Mouse (Mus musculus) lung, adult 18-20 months (tissue): ENCODE results near the gene Psip1.
"Not testable (repeated sequence)": the region's sequence is repeated elsewhere in the genome, so short reads cannot be mapped to it uniquely, and the experiment has no call there.

Source experiments
- DNase-seq, 2 experiments: peaks; one replicate each; pipeline ENCODE4 v3.0.0; 2022; ENCODE audit warnings: mixed read lengths in 2 of 2

The Psip1 gene

GRCm38 (mm10) chr4:83500154-83501036 lies 14.1 kb upstream of the Psip1 start:
- no peak for DNase-seq

GRCm38 (mm10) chr4:83497013-83497412 lies 10.8 kb upstream of the Psip1 start:
- not testable (repeated sequence) for DNase-seq

- DNase-seq, result no peak
These were observed 6.9 kb upstream of the Psip1 start for GRCm38 (mm10) chr4:83493112-83493511.

GRCm38 (mm10) chr4:83489121-83489520 lies 2.9 kb upstream of the Psip1 start:
- DNase-seq, result no peak

- DNase-seq, result peak; percentile 79 to 86
These were observed 533 bp downstream of the Psip1 start for GRCm38 (mm10) chr4:83485735-83486116.

- no peak for DNase-seq
These were observed 1.0 kb downstream of the Psip1 start for GRCm38 (mm10) chr4:83485250-83485649.

GRCm38 (mm10) chr4:83468208-83468607 lies 18.1 kb downstream of the Psip1 start:
- no peak for DNase-seq

- DNase-seq, result no peak
These were observed 18.6 kb downstream of the Psip1 start for GRCm38 (mm10) chr4:83467615-83468014.

- no peak for DNase-seq
These were observed 21.4 kb downstream of the Psip1 start for GRCm38 (mm10) chr4:83464827-83465226.

GRCm38 (mm10) chr4:83460106-83460505 lies 26.2 kb downstream of the Psip1 start:
- no peak for DNase-seq

GRCm38 (mm10) chr4:83450785-83451184 lies 35.5 kb downstream of the Psip1 start:
- DNase-seq, result no peak

- no peak for DNase-seq
These were observed 45.2 kb downstream of the Psip1 start for GRCm38 (mm10) chr4:83441050-83441449.

GRCm38 (mm10) chr4:83439045-83439444 lies 47.2 kb downstream of the Psip1 start:
- DNase-seq, result no peak

- no peak for DNase-seq
These were observed 48.1 kb downstream of the Psip1 start for GRCm38 (mm10) chr4:83438116-83438515.

GRCm38 (mm10) chr4:83436375-83436774 lies 49.9 kb downstream of the Psip1 start:
- no peak for DNase-seq

- no peak for DNase-seq
These were observed 53.4 kb downstream of the Psip1 start for GRCm38 (mm10) chr4:83432901-83433300.

- no peak for DNase-seq
These were observed 54.3 kb downstream of the Psip1 start for GRCm38 (mm10) chr4:83431950-83432349.

- DNase-seq, result no peak
These were observed 57.4 kb downstream of the Psip1 start for GRCm38 (mm10) chr4:83428845-83429244.

GRCm38 (mm10) chr4:83427696-83428095 lies 58.6 kb downstream of the Psip1 start:
- DNase-seq, result no peak

GRCm38 (mm10) chr4:83427141-83427540 lies 59.1 kb downstream of the Psip1 start:
- DNase-seq, result no peak

GRCm38 (mm10) chr4:83425119-83425518 lies 61.1 kb downstream of the Psip1 start:
- DNase-seq, result no peak

- no peak for DNase-seq
These were observed 62.6 kb downstream of the Psip1 start for GRCm38 (mm10) chr4:83423641-83424040.

- no peak for DNase-seq
These were observed 67.5 kb downstream of the Psip1 start for GRCm38 (mm10) chr4:83418781-83419180.

- DNase-seq, result no peak
These were observed 68.5 kb downstream of the Psip1 start for GRCm38 (mm10) chr4:83417820-83418186.
